Mouse (Mus musculus) ES-E14 (cell line): ENCODE measurements around the gene Sema6c.

Experiments
- CHD2 ChIP-seq: IDR thresholded peaks from 2 replicates; pipeline ENCODE4 v1.6.1; 2014; ENCODE audit warnings: mild to moderate bottlenecking, low read depth, low read length, inconsistent platforms
- HCFC1 ChIP-seq: IDR thresholded peaks from 2 replicates; pipeline ENCODE4 v1.6.1; 2012; ENCODE audit warnings: low read length, inconsistent platforms, borderline replicate concordance; ENCODE audit not compliant: insufficient read depth
- MAFK ChIP-seq: IDR thresholded peaks from 2 replicates; pipeline ENCODE4 v1.6.1; 2014; ENCODE audit warnings: mild to moderate bottlenecking, low read depth, low read length, inconsistent platforms; ENCODE audit not compliant: insufficient read depth
- ZC3H11A ChIP-seq: IDR thresholded peaks from 2 replicates; pipeline ENCODE4 v1.6.1; 2012; ENCODE audit warnings: low read depth, mild to moderate bottlenecking, inconsistent platforms, low read length, borderline replicate concordance
- ZNF384 ChIP-seq: IDR thresholded peaks from 2 replicates; pipeline ENCODE4 v1.6.1; 2012; ENCODE audit warnings: low read depth, low read length, inconsistent platforms

- TF ChIP-seq ZC3H11A (no peak), MAFK (no peak), ZNF384 (no peak), HCFC1 (no peak), CHD2 (no peak)
Observed at GRCm38 (mm10) chr3:95184796-95185577, 24.7 kb downstream of the Sema6c start.
